Comparison of ENCODE assay signal across 11 mouse cellular contexts in the genomic region with DNA sequence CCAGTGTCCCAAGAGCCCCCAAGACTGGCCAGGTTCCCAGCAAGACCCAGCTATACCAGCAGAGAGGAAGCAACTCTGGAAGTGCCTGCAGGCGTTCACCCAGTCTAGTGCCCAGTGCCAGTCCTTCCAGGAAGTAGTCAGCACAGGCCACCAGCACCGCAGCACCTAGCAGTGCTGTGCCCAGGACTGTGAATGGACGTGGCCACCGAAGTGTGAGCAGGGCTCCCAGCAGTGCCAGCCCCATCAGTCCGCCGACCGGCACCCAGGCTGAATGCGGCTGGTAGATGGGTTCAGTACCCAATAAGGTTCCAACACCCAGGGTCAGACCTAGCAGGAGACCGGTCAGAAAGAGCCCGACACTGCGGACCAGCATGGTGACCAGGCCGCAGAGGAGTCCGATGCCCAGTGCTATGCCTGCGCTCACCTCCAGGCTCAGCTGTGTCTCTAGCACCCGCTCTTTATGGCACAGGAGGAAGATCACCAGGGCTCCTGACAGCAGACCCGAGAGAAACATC. TPM values are rescaled to one million over a fixed set of nuclear protein-coding genes. Genes with fewer than 3 reads are reported as not detected.
A peak's percentile ranks its signal among the peaks of the same experiment; 100 is the strongest.
DNase-seq lines count a peak whose midpoint lies in the region; ATAC-seq and TF ChIP-seq lines count a peak whose summit lies in the region.
"Had no signal": no experiment of that assay in that cellular context is flagged by ENCODE, and none has a peak within 500 bp of the region (broad histone marks: within the 10 kb centered on the region; RNA-seq: fewer than 3 reads in every experiment).

No protein-coding gene starts in this region.

- H3K9ac ChIP-seq in heart, embryonic 13.5 days, result peak overlapping the region; percentile 92
- peak overlapping the region; percentile 27; the same call in 1 of the 2 replicates for H3K9ac ChIP-seq in embryonic facial prominence, embryonic 14.5 days (ENCODE audit: low read depth, low read length)
- H3K9ac ChIP-seq in limb, embryonic 14.5 days (ENCODE audit: low read depth, low read length, severe bottlenecking), result 0 out of 2 replicates have a peak overlapping the region, but pooled peaks have one; percentile 5
- H3K9ac ChIP-seq in liver, embryonic 12.5 days, result no peak overlapping the region
- H3K9ac ChIP-seq: kidney, embryonic 15.5 days; liver, embryonic 13.5 days had no signal

- peaks cover 58% of the 10 kb centered on the region for H3K36me3 ChIP-seq in heart, embryonic 13.5 days
- H3K36me3 ChIP-seq in megakaryocyte, embryonic 14.5 days (replicated peaks; ENCODE audit: low read length), result peaks cover 69% of the 10 kb centered on the region
- peaks cover 49% of the 10 kb centered on the region for H3K36me3 ChIP-seq in embryonic facial prominence, embryonic 14.5 days (ENCODE audit: control insufficient read depth, insufficient read depth, low read length)
- peaks cover 40% of the 10 kb centered on the region for H3K36me3 ChIP-seq in limb, embryonic 14.5 days (ENCODE audit: control insufficient read depth, insufficient read depth, low read length)
- peaks cover 25% of the 10 kb centered on the region for H3K36me3 ChIP-seq in liver, embryonic 12.5 days

- H3K27me3 ChIP-seq in heart, embryonic 13.5 days (replicated peaks), result no peaks in the 10 kb centered on the region
- H3K27me3 ChIP-seq in megakaryocyte, embryonic 14.5 days (replicated peaks), result no peaks in the 10 kb centered on the region
- no peaks in the 10 kb centered on the region for H3K27me3 ChIP-seq in embryonic facial prominence, embryonic 14.5 days (replicated peaks; ENCODE audit: control insufficient read depth, insufficient read depth, low read length)
- no peaks in the 10 kb centered on the region for H3K27me3 ChIP-seq in limb, embryonic 14.5 days (ENCODE audit: control insufficient read depth, insufficient read depth, low read length)
- H3K27me3 ChIP-seq in liver, embryonic 12.5 days (replicated peaks), result peaks cover 4% of the 10 kb centered on the region
- H3K27me3 ChIP-seq: kidney, embryonic 15.5 days had no signal

- no peak for TF ChIP-seq POLR2A in limb, embryonic 14.5 days (IDR thresholded peaks at IDR 0.05; ENCODE audit: borderline replicate concordance, extremely low read depth, insufficient read depth, insufficient read length)

- no peak for ATAC-seq in heart, embryonic 13.5 days (ENCODE audit: extremely low read depth, insufficient number of reproducible peaks, low FRiP score, low TSS enrichment)
- ATAC-seq in megakaryocyte, adult 5-6 weeks (ENCODE audit: poor library complexity, severe bottlenecking), result no peak
- ATAC-seq in embryonic facial prominence, embryonic 14.5 days (ENCODE audit: low read depth), result no peak
- ATAC-seq in limb, embryonic 14.5 days (ENCODE audit: low FRiP score, low read depth), result no peak
- ATAC-seq in liver, embryonic 12.5 days, result no peak

- H3K4me2 ChIP-seq in heart, embryonic 13.5 days, result peak overlapping the region; percentile 78
- H3K4me2 ChIP-seq in embryonic facial prominence, embryonic 14.5 days (ENCODE audit: low read depth, low read length), result no peak overlapping the region
- no peak overlapping the region for H3K4me2 ChIP-seq in limb, embryonic 14.5 days (replicated peaks; ENCODE audit: low read depth, low read length, severe bottlenecking)
- no peak overlapping the region for H3K4me2 ChIP-seq in liver, embryonic 12.5 days
- H3K4me2 ChIP-seq: liver, embryonic 13.5 days had no signal

- DNase-seq in heart, postnatal 10 days, result no peak
- DNase-seq in embryonic facial prominence, embryonic 14.5 days (ENCODE audit: low spot score), result no peak
- DNase-seq in limb, embryonic 14.5 days (ENCODE audit: low spot score), result no peak
- DNase-seq: cerebellum, postnatal 36 days; liver, embryonic 13.5 days; lung, postnatal 36 days had no signal

- H3K4me3 ChIP-seq in heart, embryonic 13.5 days, result peak overlapping the region; percentile 77; the same call in 1 of the 2 replicates
- peak overlapping the region; percentile 40 for H3K4me3 ChIP-seq in megakaryocyte, embryonic 14.5 days (replicated peaks)
- no peak overlapping the region for H3K4me3 ChIP-seq in embryonic facial prominence, embryonic 14.5 days (ENCODE audit: low read depth, low read length)
- no peak overlapping the region for H3K4me3 ChIP-seq in limb, embryonic 14.5 days (replicated peaks; ENCODE audit: low read length)
- H3K4me3 ChIP-seq in liver, embryonic 12.5 days, result no peak overlapping the region
- H3K4me3 ChIP-seq: kidney, embryonic 15.5 days; liver, embryonic 13.5 days had no signal

- H3K27ac ChIP-seq in heart, embryonic 13.5 days (replicated peaks), result no peak overlapping the region
- no peak overlapping the region for H3K27ac ChIP-seq in embryonic facial prominence, embryonic 14.5 days (replicated peaks; ENCODE audit: low read depth, low read length)
- H3K27ac ChIP-seq in limb, embryonic 14.5 days (replicated peaks; ENCODE audit: low read depth, low read length), result no peak overlapping the region
- no peak overlapping the region for H3K27ac ChIP-seq in liver, embryonic 12.5 days
- H3K27ac ChIP-seq: kidney, embryonic 15.5 days; liver, embryonic 13.5 days had no signal

- 82% methylated on average over 16 of the region's 16 CpGs for WGBS in heart, embryonic 13.5 days
- WGBS in embryonic facial prominence, embryonic 14.5 days, result 92% methylated on average over 16 of the region's 16 CpGs
- WGBS in limb, embryonic 14.5 days, result 85% methylated on average over 16 of the region's 16 CpGs
- 88% methylated on average over 16 of the region's 16 CpGs for WGBS in liver, embryonic 12.5 days (ENCODE audit: insufficient replicate concordance)

- peaks cover 29% of the 10 kb centered on the region for H3K4me1 ChIP-seq in heart, embryonic 13.5 days
- H3K4me1 ChIP-seq in megakaryocyte, embryonic 14.5 days, result peaks cover 36% of the 10 kb centered on the region
- H3K4me1 ChIP-seq in embryonic facial prominence, embryonic 14.5 days (ENCODE audit: control insufficient read depth, insufficient read depth, low read length), result peaks cover 19% of the 10 kb centered on the region
- H3K4me1 ChIP-seq in limb, embryonic 14.5 days (ENCODE audit: control insufficient read depth, insufficient read depth, low read length), result peaks cover 22% of the 10 kb centered on the region
- H3K4me1 ChIP-seq in liver, embryonic 12.5 days, result peaks cover 30% of the 10 kb centered on the region

- no peaks in the 10 kb centered on the region for H3K9me3 ChIP-seq in heart, embryonic 13.5 days
- no peaks in the 10 kb centered on the region for H3K9me3 ChIP-seq in megakaryocyte, embryonic 14.5 days
- no peaks in the 10 kb centered on the region for H3K9me3 ChIP-seq in embryonic facial prominence, embryonic 14.5 days (ENCODE audit: control insufficient read depth, low read length)
- no peaks in the 10 kb centered on the region for H3K9me3 ChIP-seq in limb, embryonic 14.5 days (ENCODE audit: control insufficient read depth, low read length)
- no peaks in the 10 kb centered on the region for H3K9me3 ChIP-seq in liver, embryonic 12.5 days (replicated peaks)
- H3K9me3 ChIP-seq: kidney, embryonic 15.5 days; liver, embryonic 13.5 days had no signal

- intact Hi-C loops in heart, postnatal 10 days (cut with DNase I), result no loop called here

RNA-seq across cellular contexts. Expression of a gene that starts 1.8 kb away (rescaled TPM):
- polyA plus RNA-seq in heart, embryonic 13.5 days (2015; fragmentation: Nextera tagmentation; extraction: Ambion mirVana), result 35.3 and 38.8 TPM in 2 replicates
- total RNA-seq in heart, postnatal 10 days (2021), result 10 to 100 TPM; 49.1 to 52.0 TPM
- polyA plus RNA-seq in megakaryocyte, embryonic 14.5 days (2012; ENCODE audit: insufficient read depth, low replicate concordance), result 13.4 and 18.2 TPM in 2 replicates
- 29.1 and 35.9 TPM in 2 replicates for total RNA-seq in megakaryocyte, adult 5-6 weeks (2015)
- total RNA-seq in megakaryocyte, adult 5-6 weeks (2017), result 58.3 and 61.3 TPM in 2 replicates
- polyA plus RNA-seq in embryonic facial prominence, embryonic 14.5 days (2014; fragmentation: Nextera tagmentation; extraction: Ambion mirVana), result 42.7 and 47.9 TPM in 2 replicates
- 26.3 and 30.6 TPM in 2 replicates for polyA plus RNA-seq in limb, embryonic 14.5 days (2012; rRNA removed)
- 44.5 and 45.7 TPM in 2 replicates for polyA plus RNA-seq in limb, embryonic 14.5 days (2014; fragmentation: Nextera tagmentation; extraction: Ambion mirVana)
- polyA plus RNA-seq in liver, embryonic 12.5 days (2016; fragmentation: Nextera tagmentation; extraction: Ambion mirVana), result 27.9 and 29.1 TPM in 2 replicates

RNA-seq across cellular contexts. Expression of a gene that starts 2.1 kb away (rescaled TPM):
- 18.7 and 19.0 TPM in 2 replicates for polyA plus RNA-seq in heart, embryonic 13.5 days (2015; fragmentation: Nextera tagmentation; extraction: Ambion mirVana)
- 10 to 100 TPM; 12.7 to 13.3 TPM for total RNA-seq in heart, postnatal 10 days (2021)
- 0.95 and 2.0 TPM in 2 replicates for polyA plus RNA-seq in megakaryocyte, embryonic 14.5 days (2012; ENCODE audit: insufficient read depth, low replicate concordance)
- total RNA-seq in megakaryocyte, adult 5-6 weeks (2015), result 4.5 and 6.5 TPM in 2 replicates
- total RNA-seq in megakaryocyte, adult 5-6 weeks (2017), result 3.9 and 4.0 TPM in 2 replicates
- polyA plus RNA-seq in embryonic facial prominence, embryonic 14.5 days (2014; fragmentation: Nextera tagmentation; extraction: Ambion mirVana), result 13.7 and 14.9 TPM in 2 replicates
- 41.3 and 59.1 TPM in 2 replicates for polyA plus RNA-seq in limb, embryonic 14.5 days (2012; rRNA removed)
- 14.9 and 18.6 TPM in 2 replicates for polyA plus RNA-seq in limb, embryonic 14.5 days (2014; fragmentation: Nextera tagmentation; extraction: Ambion mirVana)
- 3.7 and 3.9 TPM in 2 replicates for polyA plus RNA-seq in liver, embryonic 12.5 days (2016; fragmentation: Nextera tagmentation; extraction: Ambion mirVana)

RNA-seq across cellular contexts. Expression of a gene that starts 11.3 kb away (rescaled TPM):
- 0.87 and 1.1 TPM in 2 replicates for polyA plus RNA-seq in heart, embryonic 13.5 days (2015; fragmentation: Nextera tagmentation; extraction: Ambion mirVana)
- total RNA-seq in heart, postnatal 10 days (2021), result 1 to 10 TPM; 3.4 to 5.4 TPM
- polyA plus RNA-seq in megakaryocyte, embryonic 14.5 days (2012; ENCODE audit: insufficient read depth, low replicate concordance), result 3.4 TPM in 1 of 2 replicates, not detected in the other
- total RNA-seq in megakaryocyte, adult 5-6 weeks (2015), result 4.4 and 4.5 TPM in 2 replicates
- 10.9 and 12.7 TPM in 2 replicates for total RNA-seq in megakaryocyte, adult 5-6 weeks (2017)
- polyA plus RNA-seq in embryonic facial prominence, embryonic 14.5 days (2014; fragmentation: Nextera tagmentation; extraction: Ambion mirVana), result 1.4 and 1.8 TPM in 2 replicates
- polyA plus RNA-seq in limb, embryonic 14.5 days (2012; rRNA removed), result 1.4 TPM in 2 replicates
- 0.86 and 1.1 TPM in 2 replicates for polyA plus RNA-seq in limb, embryonic 14.5 days (2014; fragmentation: Nextera tagmentation; extraction: Ambion mirVana)
- 5.5 and 6.8 TPM in 2 replicates for polyA plus RNA-seq in liver, embryonic 12.5 days (2016; fragmentation: Nextera tagmentation; extraction: Ambion mirVana)

RNA-seq across cellular contexts. Expression of a gene that starts 15.1 kb away (rescaled TPM):
- polyA plus RNA-seq in heart, embryonic 13.5 days (2015; fragmentation: Nextera tagmentation; extraction: Ambion mirVana), result 164 and 175 TPM in 2 replicates
- 10 to 100 TPM; 47.2 to 52.6 TPM for total RNA-seq in heart, postnatal 10 days (2021)
- polyA plus RNA-seq in megakaryocyte, embryonic 14.5 days (2012; ENCODE audit: insufficient read depth, low replicate concordance), result 13.5 TPM in 1 of 2 replicates, not detected in the other
- 173 and 182 TPM in 2 replicates for total RNA-seq in megakaryocyte, adult 5-6 weeks (2015)
- total RNA-seq in megakaryocyte, adult 5-6 weeks (2017), result 209 and 234 TPM in 2 replicates
- polyA plus RNA-seq in embryonic facial prominence, embryonic 14.5 days (2014; fragmentation: Nextera tagmentation; extraction: Ambion mirVana), result 185 and 194 TPM in 2 replicates
- 68.2 and 122 TPM in 2 replicates for polyA plus RNA-seq in limb, embryonic 14.5 days (2012; rRNA removed)
- polyA plus RNA-seq in limb, embryonic 14.5 days (2014; fragmentation: Nextera tagmentation; extraction: Ambion mirVana), result 200 TPM in 2 replicates
- polyA plus RNA-seq in liver, embryonic 12.5 days (2016; fragmentation: Nextera tagmentation; extraction: Ambion mirVana), result 154 and 161 TPM in 2 replicates

RNA-seq across cellular contexts. Expression of a gene that starts 19.4 kb away (rescaled TPM):
- polyA plus RNA-seq in heart, embryonic 13.5 days (2015; fragmentation: Nextera tagmentation; extraction: Ambion mirVana), result 47.2 and 50.0 TPM in 2 replicates
- total RNA-seq in heart, postnatal 10 days (2021), result 1 to 10 TPM; 6.5 to 9.8 TPM
- 13.9 TPM in 1 of 2 replicates, not detected in the other for polyA plus RNA-seq in megakaryocyte, embryonic 14.5 days (2012; ENCODE audit: insufficient read depth, low replicate concordance)
- 49.5 and 65.2 TPM in 2 replicates for total RNA-seq in megakaryocyte, adult 5-6 weeks (2015)
- total RNA-seq in megakaryocyte, adult 5-6 weeks (2017), result 67.1 and 72.3 TPM in 2 replicates
- 49.0 and 49.5 TPM in 2 replicates for polyA plus RNA-seq in embryonic facial prominence, embryonic 14.5 days (2014; fragmentation: Nextera tagmentation; extraction: Ambion mirVana)
- 29.4 and 31.6 TPM in 2 replicates for polyA plus RNA-seq in limb, embryonic 14.5 days (2012; rRNA removed)
- 45.4 and 52.7 TPM in 2 replicates for polyA plus RNA-seq in limb, embryonic 14.5 days (2014; fragmentation: Nextera tagmentation; extraction: Ambion mirVana)
- polyA plus RNA-seq in liver, embryonic 12.5 days (2016; fragmentation: Nextera tagmentation; extraction: Ambion mirVana), result 82.5 and 85.8 TPM in 2 replicates

Comparison
In these comparisons a context has a peak if more than half of its experiments do, and no peak if none do; other contexts are left out.
1. H3K4me3 ChIP-seq: peak in heart, embryonic 13.5 days (single experiment) and megakaryocyte, embryonic 14.5 days (single experiment); none in embryonic facial prominence, embryonic 14.5 days (single experiment), limb, embryonic 14.5 days (single experiment) and liver, embryonic 12.5 days (single experiment).